Mouse (Mus musculus): ENCODE data around the gene Il31ra.

The Il31ra gene

GRCm38 (mm10) chr13:112507691-112508090, 86.5 kb downstream of the Il31ra start:
- no peak for DNase-seq (ENCODE audit: low spot score)

DNA sequence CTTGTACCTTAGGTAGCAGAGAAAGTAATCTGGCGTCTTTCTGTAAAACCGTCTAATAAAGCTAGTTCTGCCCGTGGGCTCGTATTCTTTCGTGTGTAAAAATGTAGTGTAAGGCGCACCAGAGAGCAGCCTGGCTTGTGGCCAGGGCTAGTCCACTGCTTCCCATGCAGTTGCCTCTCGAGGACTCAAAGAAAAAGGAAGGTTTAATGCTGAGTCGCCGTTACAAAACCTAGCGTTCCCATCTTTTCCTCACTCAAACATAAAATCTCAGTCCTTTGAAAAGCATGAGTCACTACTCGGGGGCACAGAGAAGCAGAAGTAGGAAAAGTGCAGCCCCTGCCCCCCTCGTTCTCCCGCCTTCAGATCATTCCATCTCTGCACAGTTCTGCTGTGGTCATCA, 87.4 kb downstream of the Il31ra start:
- no peak for DNase-seq (ENCODE audit: low spot score)

GRCm38 (mm10) chr13:112505436-112505835, 88.7 kb downstream of the Il31ra start:
- no peak for DNase-seq (ENCODE audit: low spot score)

DNA sequence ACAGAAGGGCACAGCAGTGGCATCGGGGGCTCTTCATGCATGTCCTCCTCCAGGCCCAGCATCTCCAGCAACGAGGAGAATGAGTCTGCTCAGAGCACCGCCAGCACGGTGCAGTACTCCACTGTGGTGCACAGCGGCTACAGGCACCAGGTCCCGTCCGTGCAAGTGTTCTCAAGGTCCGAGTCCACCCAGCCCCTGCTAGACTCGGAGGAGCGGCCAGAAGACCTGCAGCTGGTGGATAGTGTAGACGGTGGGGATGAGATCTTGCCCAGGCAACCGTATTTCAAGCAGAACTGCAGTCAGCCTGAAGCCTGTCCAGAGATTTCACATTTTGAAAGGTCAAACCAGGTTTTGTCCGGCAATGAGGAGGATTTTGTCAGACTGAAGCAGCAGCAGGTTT, 90.3 kb downstream of the Il31ra start:
- no peak for DNase-seq (ENCODE audit: low spot score)

GRCm38 (mm10) chr13:112500466-112500865, 93.7 kb downstream of the Il31ra start:
- no peak for DNase-seq (ENCODE audit: low spot score)

GRCm38 (mm10) chr13:112500027-112500426, 94.1 kb downstream of the Il31ra start:
- no peak for DNase-seq (ENCODE audit: low spot score)

- DNase-seq (ENCODE audit: low spot score): no peak
Observed at GRCm38 (mm10) chr13:112494590-112494989, 99.6 kb downstream of the Il31ra start.

DNA sequence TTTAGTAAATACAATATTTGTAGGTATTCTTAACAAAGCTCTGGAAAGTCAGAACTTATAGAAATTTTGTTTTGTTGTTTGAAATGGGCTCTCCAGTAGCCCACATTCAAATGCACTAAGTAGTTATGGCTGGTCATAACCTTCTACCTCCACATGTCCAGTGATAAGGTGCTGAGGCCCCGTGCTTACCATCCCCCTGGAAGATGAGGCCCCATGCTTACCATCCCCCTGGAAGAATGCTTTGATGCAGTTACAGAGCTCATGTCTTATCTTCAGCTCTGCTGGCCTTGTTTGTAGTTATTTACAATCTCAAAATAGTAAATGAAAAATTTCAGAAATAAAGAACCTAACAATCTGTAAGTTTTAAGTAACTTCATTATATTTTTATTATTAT, 101.9 kb downstream of the Il31ra start:
- no peak for DNase-seq (ENCODE audit: low spot score)

DNA sequence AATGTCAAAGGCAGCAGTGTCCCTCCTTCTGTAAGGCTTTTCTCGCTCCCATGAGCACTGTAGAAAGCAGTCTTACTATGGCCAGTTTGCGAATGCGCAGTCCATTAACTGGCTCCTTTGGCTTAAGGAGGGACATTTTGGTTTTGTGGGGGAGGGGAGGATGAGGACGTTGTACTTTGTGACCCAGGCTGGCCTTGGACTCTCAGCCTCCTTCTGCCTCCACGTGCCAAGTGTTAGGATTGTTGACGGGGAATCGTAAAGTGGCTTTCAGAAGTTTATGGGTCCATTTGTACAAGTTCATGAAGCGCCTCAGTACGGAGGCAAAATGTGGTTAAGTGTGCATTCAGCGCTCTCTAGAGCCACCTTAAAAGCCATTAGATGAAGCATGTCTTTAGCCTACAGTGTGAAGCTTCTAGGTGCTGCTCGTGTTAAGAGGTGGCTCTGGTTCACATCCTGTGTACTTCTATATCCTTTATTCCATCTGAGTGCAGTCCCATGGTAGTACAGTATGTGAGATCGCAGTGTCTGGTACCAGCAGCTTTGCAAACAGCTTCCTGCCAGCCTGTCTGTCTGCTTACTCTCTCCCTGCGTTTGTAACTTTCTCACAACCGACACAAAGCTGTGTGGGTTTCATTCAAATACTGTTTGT, 102.4 kb downstream of the Il31ra start:
- no peak for DNase-seq (ENCODE audit: low spot score)

- DNase-seq (ENCODE audit: low spot score): no peak
Observed at GRCm38 (mm10) chr13:112490036-112490435, 104.1 kb downstream of the Il31ra start.

DNA sequence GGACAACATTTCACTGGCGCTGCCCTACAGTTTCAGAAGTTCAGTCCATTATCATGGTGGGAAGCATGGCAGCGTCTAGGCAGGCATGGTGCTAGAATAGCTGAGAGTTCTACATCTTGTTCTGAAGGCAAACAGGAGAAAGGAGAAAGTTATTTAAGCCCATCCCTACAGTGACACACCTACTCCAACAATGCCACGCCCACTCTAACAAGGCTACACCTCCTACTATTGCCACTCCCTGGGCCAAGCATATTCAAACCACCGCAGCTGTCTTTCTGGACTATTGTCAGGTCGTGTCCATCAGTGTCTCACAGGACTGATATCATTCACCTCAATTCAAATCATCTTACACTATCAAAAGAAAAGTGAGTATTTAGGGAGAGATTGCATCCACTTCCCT, 107.5 kb downstream of the Il31ra start:
- no peak for DNase-seq (ENCODE audit: low spot score)

DNA sequence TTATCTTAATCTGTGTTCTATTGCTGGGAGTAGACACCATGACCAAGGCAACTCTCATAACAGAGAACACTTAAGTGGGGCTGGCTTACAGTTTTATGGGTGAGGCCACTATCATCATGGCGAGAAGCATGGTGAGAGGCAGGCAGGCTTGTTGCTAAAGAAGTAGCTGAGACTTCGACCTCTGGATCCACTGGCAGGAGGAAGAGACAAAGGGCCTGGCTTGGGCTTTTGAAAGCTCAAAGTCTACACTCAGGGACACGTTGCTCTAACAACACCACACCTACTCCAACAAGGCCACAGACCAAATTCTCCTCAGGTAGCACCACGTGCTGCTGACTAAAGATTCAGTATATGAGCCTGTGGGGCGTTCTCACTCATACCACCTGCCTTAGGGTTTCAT, 107.9 kb downstream of the Il31ra start:
- no peak for DNase-seq (ENCODE audit: low spot score)

DNA sequence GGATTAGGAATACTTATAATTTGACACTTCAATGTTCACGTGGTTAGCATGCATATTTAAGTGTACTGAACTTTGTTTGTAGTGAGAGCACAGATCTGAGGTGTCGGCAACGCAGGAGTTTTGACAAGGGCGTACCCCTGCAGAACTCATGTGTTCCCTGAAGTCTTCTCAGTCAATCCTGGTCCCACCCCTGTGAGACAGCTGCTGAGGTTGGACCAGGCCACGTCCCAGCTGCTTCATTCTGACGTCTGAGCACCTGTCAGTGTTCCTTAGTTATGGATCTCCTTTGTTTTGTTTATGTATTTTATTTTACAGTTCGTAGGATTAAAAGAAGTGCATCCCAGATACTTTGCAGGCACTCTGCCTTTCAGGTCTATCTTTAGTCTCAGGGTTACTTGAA, 111.1 kb downstream of the Il31ra start:
- DNase-seq (ENCODE audit: low spot score): no peak

GRCm38 (mm10) chr13:112482525-112482924, 111.6 kb downstream of the Il31ra start:
- no peak for DNase-seq (ENCODE audit: low spot score)

GRCm38 (mm10) chr13:112479926-112480325, 114.2 kb downstream of the Il31ra start:
- no peak for DNase-seq (ENCODE audit: low spot score)

- DNase-seq (ENCODE audit: low spot score): no peak
Observed at GRCm38 (mm10) chr13:112479032-112479431, 115.1 kb downstream of the Il31ra start.

DNA sequence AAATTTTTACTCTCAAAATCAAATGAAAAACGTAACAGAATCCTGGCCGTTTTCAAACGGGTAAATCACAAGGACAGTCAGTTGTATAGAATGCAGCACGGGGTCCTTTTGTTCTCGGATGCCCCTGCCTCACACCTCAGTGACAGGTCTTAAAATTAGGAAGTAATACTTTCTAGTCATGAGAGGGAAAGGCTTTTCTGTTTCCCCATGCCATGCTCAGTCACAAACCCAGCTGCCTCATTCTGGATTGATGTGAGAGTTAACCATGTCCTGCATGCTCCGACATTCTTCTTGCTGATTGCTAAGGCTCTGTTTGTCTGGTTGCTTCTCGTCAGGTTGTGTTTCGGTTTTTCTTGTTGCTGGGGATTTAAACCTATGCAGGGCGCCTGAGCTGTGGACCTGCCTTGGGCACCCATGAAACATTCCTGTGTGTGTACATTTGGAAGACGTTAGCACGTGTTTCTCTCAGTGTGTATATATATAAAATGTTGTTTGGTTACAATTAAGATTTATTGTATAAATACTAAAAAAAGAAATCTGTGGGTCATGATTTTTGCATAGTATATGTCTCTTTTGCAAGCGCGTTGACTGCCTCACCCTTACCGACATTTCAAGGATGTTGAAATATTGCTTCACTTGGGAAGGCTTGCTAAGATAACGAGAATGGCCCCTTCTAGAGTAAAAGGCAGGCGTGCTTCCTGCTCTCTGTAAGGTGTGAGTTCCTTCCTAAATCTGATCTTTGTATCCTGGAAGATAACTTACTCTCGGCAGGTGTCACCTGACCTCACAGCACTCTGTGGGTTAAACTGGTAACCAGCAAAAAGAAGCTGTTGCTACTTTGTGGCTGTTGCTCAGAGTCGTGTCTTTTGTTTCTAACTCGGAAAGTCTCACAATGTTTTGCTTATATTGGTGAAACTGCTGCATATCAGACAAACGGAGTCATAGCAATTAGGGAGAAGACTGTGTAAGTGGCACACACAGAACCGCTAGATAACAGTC, 120.1 kb downstream of the Il31ra start:
- no peak for DNase-seq (ENCODE audit: low spot score)

DNA sequence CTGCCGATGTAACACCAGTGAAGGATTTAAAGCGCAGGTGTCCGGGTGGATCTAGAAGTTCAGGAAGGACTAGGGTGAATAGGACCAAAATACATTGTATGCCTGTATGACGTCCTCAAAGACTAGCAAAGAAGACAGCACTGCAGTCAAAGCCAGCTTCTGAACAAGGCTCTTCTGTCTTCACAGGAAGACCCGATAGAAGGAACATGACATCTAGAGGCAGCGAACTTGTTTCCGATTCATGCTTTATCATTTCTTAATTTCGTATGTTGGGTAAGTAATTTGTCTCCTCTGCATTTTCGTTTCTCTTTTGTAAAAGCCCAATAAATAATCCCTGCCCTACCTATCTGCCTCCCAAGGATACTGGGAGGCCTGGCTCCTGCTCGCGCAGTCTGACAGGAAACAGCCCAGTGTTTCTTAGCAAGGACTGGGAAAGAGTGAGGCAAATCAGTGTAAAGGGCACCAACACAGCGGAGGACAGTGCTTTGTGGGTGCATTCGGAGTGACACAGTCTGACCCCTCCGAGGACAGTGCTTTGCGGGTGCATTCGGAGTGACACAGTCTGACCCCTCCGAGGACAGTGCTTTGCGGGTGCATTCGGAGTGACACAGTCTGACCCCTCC, 121.6 kb downstream of the Il31ra start:
- no peak for DNase-seq (ENCODE audit: low spot score)

DNA sequence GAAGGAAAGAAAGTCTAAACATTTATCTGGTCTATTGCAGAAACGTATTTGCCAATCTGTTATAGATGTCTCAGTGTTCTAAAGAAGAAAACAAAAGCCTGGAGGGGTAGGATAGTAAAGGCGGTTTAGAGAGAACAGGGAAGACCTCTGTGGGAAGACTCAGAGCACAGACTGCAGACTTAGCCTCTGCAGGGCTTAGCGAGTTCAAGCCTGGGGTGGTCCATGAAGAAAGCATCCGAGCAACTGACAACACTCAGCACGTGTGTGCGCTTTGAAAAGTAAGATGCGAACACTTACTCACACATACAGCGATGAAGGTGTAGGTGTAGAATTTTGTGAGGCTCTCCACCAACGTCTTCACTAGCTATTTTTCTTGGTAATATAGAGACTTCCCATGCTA, 123.0 kb downstream of the Il31ra start:
- no peak for DNase-seq (ENCODE audit: low spot score)
